Mouse (Mus musculus) spleen, adult 2 months (tissue): Measurements from ENCODE around the gene Pmvk. TPM values are rescaled to one million over a fixed set of nuclear protein-coding genes. Genes with fewer than 3 reads are reported as not detected.

Experiments used
- DNase-seq, 2 experiments: peaks; one replicate each; pipeline versions ENCODE4 v3.0.0 to v3.0.0-alpha.2; 2012 to 2021; ENCODE audit warnings: low spot score in 2 of 2, low read depth in 1 of 2
- H3K27ac ChIP-seq: fragments of 200-500 bp; 2 replicates; pipeline ENCODE4 v1.5.1; 2012; ENCODE audit warnings: low read length, inconsistent platforms; ENCODE audit not compliant: insufficient read depth
- H3K27me3 ChIP-seq: fragments of 200-500 bp; 2 replicates; pipeline ENCODE4 v1.6.1; 2012; ENCODE audit warnings: mild to moderate bottlenecking, moderate library complexity, low read length, inconsistent platforms; ENCODE audit not compliant: control insufficient read depth, insufficient read depth
- H3K36me3 ChIP-seq: fragments of 200-500 bp; 2 replicates; pipeline ENCODE4 v1.6.1; 2012; ENCODE audit warnings: mild to moderate bottlenecking, low read length, inconsistent platforms; ENCODE audit not compliant: control insufficient read depth, insufficient read depth
- H3K4me1 ChIP-seq: fragments of 200-500 bp; 2 replicates; pipeline ENCODE4 v1.6.1; 2011; ENCODE audit warnings: inconsistent platforms; ENCODE audit not compliant: control insufficient read depth, insufficient read depth, insufficient read length
- H3K4me3 ChIP-seq: fragments of 200-500 bp; 2 replicates; pipeline ENCODE4 v1.5.1; 2011; ENCODE audit warnings: mild to moderate bottlenecking, inconsistent platforms; ENCODE audit not compliant: insufficient read depth, insufficient read length; ENCODE audit errors: extremely low read depth
- CTCF ChIP-seq: fragments of 200-500 bp; IDR thresholded peaks from 2 replicates; pipeline ENCODE4 v1.5.1; 2011; ENCODE audit warnings: mild to moderate bottlenecking, inconsistent platforms; ENCODE audit not compliant: insufficient read depth, insufficient read length, insufficient replicate concordance; ENCODE audit errors: extremely low read depth
- POLR2A ChIP-seq: fragments of 200-500 bp; IDR thresholded peaks from 2 replicates; pipeline ENCODE4 v1.6.1; 2011; ENCODE audit warnings: low read depth, low read length, inconsistent platforms
- WGBS: fragments of 180-500 bp; shearing (Covaris S2); methylation state at CpG from one replicate; pipeline ENCODE4 v1.1.7; 2018; 5-methylcytosine and 5-hydroxymethylcytosine counted together
- polyA plus RNA-seq: library from polyadenylated mRNA; depleted of rRNA; stranded (reverse); fragments of >200 nt; gene quantifications from 2 replicates; pipeline ENCODE4 v1.2.3, GENCODE M21; 2012

Pmvk gene
- polyA plus RNA-seq, 1 experiment = 12.2 TPM

GRCm38 (mm10) chr3:89473838-89474237 lies 19.5 kb downstream of the Pmvk start:
- no peak for DNase-seq
- peaks cover 2% of the 10 kb centered on the region; the same call in 1 of the 2 replicates for H3K36me3 ChIP-seq
- H3K27ac ChIP-seq = no peak overlapping the region
- no peak overlapping the region for H3K4me3 ChIP-seq
- no peaks in the 10 kb centered on the region for H3K27me3 ChIP-seq
- 36% methylated on average over 6 of the region's 6 CpGs for WGBS
- no peaks in the 10 kb centered on the region for H3K4me1 ChIP-seq
- TF ChIP-seq POLR2A (no peak), CTCF (no peak)

DNA sequence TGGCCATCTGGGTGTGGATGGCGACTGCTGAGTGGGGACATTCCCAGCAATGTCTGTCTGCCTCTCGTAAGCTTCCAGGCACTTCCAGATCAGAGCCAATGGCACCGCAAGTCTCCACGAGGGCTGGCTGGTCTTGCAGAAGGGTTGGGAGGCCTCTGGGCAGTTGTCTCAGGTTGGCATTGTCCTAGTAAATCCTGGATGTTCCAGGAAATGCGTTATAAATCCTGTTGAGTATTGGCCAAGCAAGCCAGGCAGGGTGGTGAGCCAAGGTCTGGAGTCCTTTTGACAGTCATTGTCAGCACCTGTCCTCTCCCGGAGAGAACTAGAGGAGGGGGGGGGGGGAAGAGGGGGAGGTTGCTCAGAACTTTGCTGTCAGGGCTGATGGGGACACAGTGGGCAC lies 24.7 kb downstream of the Pmvk start:
- Histone ChIP-seq H3K27me3 (no peaks in the 10 kb centered on the region), H3K4me1 (no peaks in the 10 kb centered on the region), H3K4me3 (no peak overlapping the region), H3K36me3 (no peaks in the 10 kb centered on the region), H3K27ac (no peak overlapping the region)
- no peak for TF ChIP-seq POLR2A
- no peak for TF ChIP-seq CTCF
- no peak for DNase-seq
- WGBS = 87% methylated on average over 6 of the region's 6 CpGs

GRCm38 (mm10) chr3:89481488-89481887 lies 27.1 kb downstream of the Pmvk start:
- TF ChIP-seq CTCF (peak; percentile 41; the same call in 1 of the 2 replicates), POLR2A (no peak)
- no peak for DNase-seq
- H3K4me3 ChIP-seq = no peak overlapping the region
- 47% methylated on average over 2 of the region's 2 CpGs for WGBS
- H3K27me3 ChIP-seq = no peaks in the 10 kb centered on the region
- H3K27ac ChIP-seq = no peak overlapping the region
- no peaks in the 10 kb centered on the region for H3K36me3 ChIP-seq
- H3K4me1 ChIP-seq = no peaks in the 10 kb centered on the region

GRCm38 (mm10) chr3:89482249-89482648 lies 27.9 kb downstream of the Pmvk start:
- Histone ChIP-seq H3K4me3 (no peak overlapping the region), H3K4me1 (no peaks in the 10 kb centered on the region), H3K27ac (no peak overlapping the region), H3K27me3 (no peaks in the 10 kb centered on the region), H3K36me3 (no peaks in the 10 kb centered on the region)
- no peak for DNase-seq
- 78% methylated on average over 5 of the region's 5 CpGs for WGBS
- TF ChIP-seq CTCF = no peak

GRCm38 (mm10) chr3:89484766-89485524 lies 30.6 kb downstream of the Pmvk start:
- Histone ChIP-seq H3K4me3 (no peak overlapping the region), H3K27me3 (no peaks in the 10 kb centered on the region), H3K27ac (no peak overlapping the region), H3K4me1 (no peaks in the 10 kb centered on the region), H3K36me3 (no peaks in the 10 kb centered on the region)
- TF ChIP-seq CTCF (peak; percentile 100), POLR2A (no peak)
- DNase-seq = peak; percentile 52 to 74
- WGBS = 20% methylated on average over 24 of the region's 24 CpGs

DNA sequence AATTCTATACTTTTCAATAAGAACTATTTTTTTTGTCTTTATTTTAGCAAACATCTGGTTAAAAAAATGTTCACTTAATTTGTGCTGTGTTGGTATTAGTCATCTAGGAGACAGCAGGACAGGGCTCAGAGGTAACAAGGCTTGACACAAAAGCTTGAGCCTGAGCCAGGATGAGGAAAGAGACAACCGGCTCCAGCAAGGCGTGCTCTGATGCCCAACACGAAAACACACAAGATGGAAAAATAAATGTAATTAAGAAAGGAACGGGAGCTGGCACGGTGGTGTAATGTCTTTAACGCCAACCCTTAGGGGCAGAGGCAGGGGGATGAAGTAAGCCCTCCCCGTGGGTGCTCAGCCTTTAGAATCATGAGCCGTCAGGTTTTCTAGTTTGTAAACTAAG lies 31.8 kb downstream of the Pmvk start:
- Histone ChIP-seq H3K27me3 (no peaks in the 10 kb centered on the region), H3K4me3 (no peak overlapping the region), H3K27ac (no peak overlapping the region), H3K36me3 (no peaks in the 10 kb centered on the region), H3K4me1 (no peaks in the 10 kb centered on the region)
- DNase-seq = no peak
- TF ChIP-seq POLR2A (no peak), CTCF (no peak)
- WGBS = 84% methylated on average over 8 of the region's 8 CpGs
